Mouse (Mus musculus) subcutaneous adipose tissue, adult 2 months (tissue): ENCODE data around the gene Sema6c. TPM values are rescaled to one million over a fixed set of nuclear protein-coding genes. Genes with fewer than 3 reads are reported as not detected.

Experiments
- polyA plus RNA-seq: library from polyadenylated mRNA; depleted of rRNA; stranded (reverse); fragments of >200 nt; gene quantifications from 2 replicates; pipeline ENCODE4 v1.2.3, GENCODE M21; 2012; ENCODE audit warnings: low replicate concordance; rRNA removed

Gene Sema6c
- polyA plus RNA-seq, result 6.0 and 30.1 TPM in 2 replicates

DNA sequence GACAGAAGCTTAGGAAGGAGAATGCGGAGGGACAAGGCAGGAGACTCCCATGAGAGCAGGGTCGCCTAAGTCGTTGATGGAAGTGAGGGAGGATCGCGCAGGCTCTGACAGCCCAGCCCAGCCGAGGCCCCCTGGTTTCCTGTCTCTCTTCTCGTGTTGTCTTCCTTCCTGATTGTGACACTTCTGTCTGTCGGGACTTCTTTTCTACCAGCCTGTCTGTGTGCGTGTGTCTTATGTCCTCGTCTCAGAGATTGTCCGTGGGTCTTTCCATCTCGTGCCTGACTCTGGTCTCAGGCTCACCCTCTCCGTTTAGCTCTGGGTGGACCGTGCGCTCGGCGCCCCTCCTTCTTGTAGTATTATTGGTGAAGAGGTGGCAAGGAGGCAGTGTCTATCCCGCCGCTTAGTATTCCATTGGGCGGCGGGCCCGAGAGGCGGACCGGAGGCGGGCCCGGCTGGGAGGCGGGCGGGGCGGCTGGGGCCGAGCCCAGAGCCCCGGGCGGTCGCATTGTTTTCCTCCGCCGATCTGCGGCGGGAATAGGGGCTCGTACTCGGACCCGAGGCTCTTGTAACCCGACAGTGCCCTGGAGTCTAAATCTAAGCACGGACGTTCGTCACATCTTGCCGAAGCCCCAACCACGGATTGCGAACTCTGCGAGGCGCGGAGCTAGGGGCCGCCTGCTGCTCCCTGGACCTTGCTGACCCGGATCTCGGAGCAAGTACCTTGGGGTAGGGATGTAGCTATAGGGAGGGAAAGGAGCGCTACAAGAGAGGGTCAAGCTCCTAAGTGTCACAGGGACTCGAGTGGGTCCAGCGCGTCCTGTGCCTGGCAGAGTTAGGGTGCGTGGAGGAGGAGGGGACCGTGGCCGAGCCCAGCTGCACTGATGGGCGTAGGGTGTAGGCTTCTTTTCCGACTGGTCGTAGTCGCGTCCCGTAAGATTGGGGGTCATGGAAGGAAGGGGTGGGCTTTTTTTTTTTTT, at the start of gene Sema6c:
Gene Sema6c (plus strand): TSS at position 471 of the 977 bp plus-strand sequence.

DNA sequence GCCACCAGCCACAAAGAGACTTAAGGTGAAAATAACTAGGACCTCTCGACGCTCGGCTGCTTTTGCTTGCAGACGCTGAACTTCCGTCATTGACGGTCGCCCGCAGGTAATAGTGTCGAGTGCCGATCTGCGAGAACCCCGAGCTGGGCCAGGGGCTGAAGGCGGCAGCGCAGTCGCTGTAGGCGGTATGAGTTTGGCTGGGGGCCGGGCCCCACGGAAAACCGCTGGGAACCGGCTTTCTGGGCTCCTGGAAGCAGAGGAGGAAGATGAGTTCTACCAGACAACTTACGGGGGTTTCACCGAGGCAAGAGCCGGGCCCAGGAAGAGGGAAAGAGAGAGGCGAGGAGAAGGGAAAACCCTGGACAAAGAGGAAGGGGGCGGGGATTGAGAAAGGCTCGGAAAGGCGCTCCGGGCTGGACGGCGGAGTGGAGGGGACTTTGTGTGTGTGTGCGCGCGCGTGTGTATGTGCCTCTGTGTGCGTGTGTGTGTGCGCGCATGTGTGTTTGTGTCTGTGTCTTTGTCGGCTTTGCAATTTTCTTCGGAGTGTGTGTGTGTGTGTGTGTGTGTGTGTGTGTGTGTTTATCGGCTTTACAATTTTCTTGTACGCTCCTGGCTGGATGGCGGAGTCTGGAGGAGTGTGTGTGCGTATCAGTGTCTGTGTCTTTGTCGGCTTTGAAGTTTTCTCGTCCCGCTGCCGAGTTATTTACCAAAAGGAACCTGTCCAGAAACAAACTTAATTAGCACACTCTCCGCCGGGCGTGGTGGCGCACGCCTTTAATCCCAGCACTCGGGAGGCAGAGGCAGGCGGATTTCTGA, 49.1 kb upstream of the Sema6c start, which contains the start of gene Vps72:
Gene Vps72 (plus strand): TSS at position 112 of the 816 bp plus-strand sequence.

DNA sequence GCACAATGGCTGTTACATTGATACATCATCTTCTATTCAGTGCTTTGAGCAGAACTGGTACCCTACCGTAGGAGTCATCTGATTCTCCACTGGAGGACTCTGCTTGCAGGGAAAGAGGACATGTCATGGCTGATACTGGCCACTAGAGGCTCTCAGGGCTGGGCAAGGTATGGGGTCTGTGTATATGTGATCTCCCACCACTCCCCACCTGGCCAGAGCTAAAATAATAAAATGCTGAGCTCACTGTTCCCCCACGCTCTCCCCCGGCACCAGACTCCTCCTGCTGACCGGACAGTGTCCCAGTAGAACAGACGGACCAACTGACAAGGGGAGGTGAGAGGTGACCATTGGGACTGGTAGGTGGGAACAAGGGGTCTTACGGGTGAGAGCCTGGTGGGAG, 36.0 kb upstream of the Sema6c start, which contains the start of gene Tmod4:
Gene Tmod4 (plus strand): TSS at position 231 of the 400 bp plus-strand sequence.

DNA sequence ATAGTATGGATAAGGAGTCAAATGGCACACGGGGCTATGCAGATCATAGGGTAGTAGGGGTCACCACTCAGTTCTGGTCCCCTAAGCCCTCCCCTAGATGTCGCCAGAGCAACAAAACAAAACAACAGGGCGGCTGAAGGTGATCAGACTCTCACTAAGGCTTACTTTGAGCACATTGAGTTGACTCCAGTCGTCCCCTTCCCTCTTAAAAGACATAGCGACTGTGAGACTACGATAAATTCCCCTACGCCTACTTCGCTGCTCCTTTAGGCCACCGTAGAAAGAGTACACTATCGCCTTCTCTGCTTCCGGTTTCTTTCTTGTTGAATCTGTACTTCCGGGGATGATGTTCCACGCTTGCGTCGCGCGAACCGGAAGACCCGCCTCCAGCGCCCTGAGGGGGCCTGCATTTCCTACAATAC, 26.6 kb upstream of the Sema6c start, which contains the start of the genes Scnm1 and Lysmd1:
Gene Scnm1 (minus strand): TSS at position 332 of the 422 bp plus-strand sequence.
Gene Lysmd1 (plus strand): TSS at position 409 of the 422 bp plus-strand sequence.

DNA sequence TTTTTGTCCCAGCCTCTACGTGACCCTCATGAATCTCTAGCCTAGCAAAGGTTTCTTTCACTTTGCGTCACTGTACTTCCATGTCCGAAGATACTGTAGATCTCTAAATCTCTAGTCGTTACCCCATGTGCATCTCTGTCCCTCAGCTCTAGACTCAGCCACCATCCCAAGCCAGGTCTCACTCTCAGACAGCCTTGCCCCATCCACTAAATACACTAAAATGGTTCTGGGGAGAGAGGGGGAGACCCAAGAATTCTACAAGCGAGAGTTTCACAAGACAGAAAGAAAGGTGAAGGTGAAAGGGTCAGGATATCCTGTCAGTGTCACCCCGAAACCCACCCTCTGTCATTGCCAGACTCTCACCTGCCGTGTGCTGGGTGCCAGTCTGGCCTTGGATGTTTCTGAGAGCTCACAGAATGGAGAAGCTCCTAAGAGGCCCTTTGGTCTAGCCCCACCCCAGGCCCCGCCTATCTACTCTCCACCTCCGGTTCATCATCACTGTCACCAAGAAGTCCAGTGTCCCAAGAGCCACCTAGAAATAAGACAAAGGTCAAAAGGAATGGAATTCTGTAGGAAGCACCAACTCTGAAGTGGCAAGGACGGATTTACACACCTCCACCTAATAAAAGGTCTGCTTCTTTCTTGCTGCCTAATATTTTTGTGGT, 18.2 kb upstream of the Sema6c start, which contains the start of gene Tnfaip8l2:
Gene Tnfaip8l2 (minus strand): TSS at position 409 of the 665 bp plus-strand sequence.

DNA sequence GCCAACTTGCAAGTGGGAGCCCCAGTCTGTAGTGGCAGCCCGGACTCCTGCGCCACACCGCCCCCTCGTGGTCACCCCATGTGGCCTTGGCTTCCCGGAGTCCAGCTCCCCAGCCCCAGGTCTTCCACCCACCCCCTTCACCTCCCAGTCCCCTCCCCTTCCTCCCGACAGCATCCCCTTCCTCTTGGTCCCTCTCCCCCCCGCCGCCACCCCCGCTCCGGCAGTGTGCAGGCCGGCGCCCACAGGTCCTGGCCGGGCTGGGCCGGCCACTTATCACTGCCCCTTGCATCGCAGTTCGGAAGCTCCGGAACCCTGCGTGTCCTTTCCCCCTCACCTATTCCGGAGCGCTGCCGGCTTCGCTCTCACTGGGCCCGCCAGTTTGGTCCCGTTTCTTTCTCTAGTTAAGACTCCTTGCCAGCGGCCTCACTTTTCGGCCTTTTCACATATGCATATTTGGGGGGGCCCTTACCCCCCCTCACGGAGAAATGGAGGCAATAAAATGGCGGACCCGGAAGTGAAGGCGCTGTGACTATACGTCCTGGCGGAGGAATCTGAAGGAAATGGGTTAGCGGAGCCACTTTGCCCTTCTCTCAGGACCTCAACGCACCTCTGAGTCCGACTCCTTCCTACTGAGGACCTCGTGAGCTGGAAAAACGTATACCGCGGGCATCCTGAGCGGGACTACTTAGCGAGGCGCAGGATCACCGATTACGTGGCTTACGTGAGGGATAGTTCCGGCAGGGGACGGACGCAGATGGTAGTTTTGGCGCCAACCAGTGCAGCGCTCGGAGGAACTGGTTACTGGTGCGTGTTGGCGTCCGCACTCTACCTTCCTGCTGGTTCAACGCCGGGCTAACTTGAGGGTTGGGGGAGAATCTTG, 57.2 kb downstream of the Sema6c start, which contains the start of gene Gabpb2:
Gene Gabpb2 (minus strand): TSS at position 662 of the 880 bp plus-strand sequence.

Other genes starting within 250 kb of the Sema6c start
- 143 and 365 TPM in 2 replicates for gene Selenbp1, start 227.4 kb upstream of the Sema6c start, polyA plus RNA-seq
- gene Rfx5, start 206.4 kb upstream of the Sema6c start, polyA plus RNA-seq, result 11.9 and 30.6 TPM in 2 replicates
- 55.5 and 65.6 TPM in 2 replicates for gene Pi4kb, start 185.7 kb upstream of the Sema6c start, polyA plus RNA-seq
- gene Zfp687, start 145.0 kb upstream of the Sema6c start, polyA plus RNA-seq, result 14.2 and 26.4 TPM in 2 replicates
- 192 and 240 TPM in 2 replicates for gene Psmd4, start 117.8 kb upstream of the Sema6c start, polyA plus RNA-seq
- gene Pip5k1a, start 53.5 kb upstream of the Sema6c start, polyA plus RNA-seq, result 18.7 and 25.1 TPM in 2 replicates
- gene Vps72, start 49.4 kb upstream of the Sema6c start, polyA plus RNA-seq, result 47.2 and 66.3 TPM in 2 replicates
- gene Tmod4, start 36.0 kb upstream of the Sema6c start, polyA plus RNA-seq, result 0.46 and 0.84 TPM in 2 replicates
- 48.2 and 53.5 TPM in 2 replicates for gene Scnm1, start 26.4 kb upstream of the Sema6c start, polyA plus RNA-seq
- gene Lysmd1, start 26.4 kb upstream of the Sema6c start, polyA plus RNA-seq, result 8.5 and 9.4 TPM in 2 replicates
- 18.6 and 23.0 TPM in 2 replicates for gene Tnfaip8l2, start 18.1 kb upstream of the Sema6c start, polyA plus RNA-seq
- gene Gabpb2, start 57.5 kb downstream of the Sema6c start, polyA plus RNA-seq, result 11.3 and 19.4 TPM in 2 replicates
- gene Cdc42se1, start 68.3 kb downstream of the Sema6c start, polyA plus RNA-seq, result 52.9 and 68.9 TPM in 2 replicates
- 11.7 and 16.1 TPM in 2 replicates for gene Mllt11, start 71.7 kb downstream of the Sema6c start, polyA plus RNA-seq
- 0.91 TPM in 1 of 2 replicates, not detected in the other for gene Gm128, start 81.1 kb downstream of the Sema6c start, polyA plus RNA-seq
- gene Bnipl, start 90.7 kb downstream of the Sema6c start, polyA plus RNA-seq, result 0.09 and 6.4 TPM in 2 replicates
- gene Mindy1, start 120.9 kb downstream of the Sema6c start, polyA plus RNA-seq, result 82.0 and 89.1 TPM in 2 replicates
- gene Prune1, start 121.6 kb downstream of the Sema6c start, polyA plus RNA-seq, result 28.9 and 29.2 TPM in 2 replicates
- 4.1 and 7.0 TPM in 2 replicates for gene Anxa9, start 146.7 kb downstream of the Sema6c start, polyA plus RNA-seq
- 136 and 146 TPM in 2 replicates for gene Cers2, start 154.3 kb downstream of the Sema6c start, polyA plus RNA-seq
- 12.4 and 26.7 TPM in 2 replicates for gene Setdb1, start 196.7 kb downstream of the Sema6c start, polyA plus RNA-seq
- not detected in 2 replicates for gene 4930558C23Rik, start 242.4 kb downstream of the Sema6c start, polyA plus RNA-seq